Mouse (Mus musculus) forebrain, postnatal 0 days (tissue): ENCODE measurements around the gene Siva1. TPM values are rescaled to one million over a fixed set of nuclear protein-coding genes. Genes with fewer than 3 reads are reported as not detected.

Experiments used
- ATAC-seq: fragments of 200-750 bp; cut with Nextera tagmentation; 2 replicates; pipeline ENCODE4 v1.8.0; 2017; ENCODE audit warnings: mild to moderate bottlenecking, moderate library complexity
- DNase-seq: peaks from one replicate; pipeline ENCODE4 v3.0.0-alpha.2; 2015
- H3K27ac ChIP-seq: fragments of 300-500 bp; sonication (generic); 2 replicates; pipeline ENCODE4 v1.5.1; 2014; ENCODE audit warnings: low read depth, mild to moderate bottlenecking, antibody characterized with exemption, low read length, moderate library complexity, mixed read lengths
- H3K27me3 ChIP-seq: fragments of 300-500 bp; sonication (generic); 2 replicates; pipeline ENCODE4 v1.6.1; 2014; ENCODE audit warnings: mild to moderate bottlenecking, low read length, mixed read lengths; ENCODE audit not compliant: insufficient read depth
- H3K36me3 ChIP-seq: fragments of 300-500 bp; sonication (generic); 2 replicates; pipeline ENCODE4 v1.6.1; 2014; ENCODE audit warnings: mild to moderate bottlenecking, moderate library complexity; ENCODE audit not compliant: insufficient read depth
- H3K4me1 ChIP-seq: fragments of 300-500 bp; sonication (generic); 2 replicates; pipeline ENCODE4 v1.6.1; 2014; ENCODE audit warnings: antibody characterized with exemption; ENCODE audit not compliant: insufficient read depth
- H3K4me2 ChIP-seq: fragments of 300-500 bp; sonication (generic); 2 replicates; pipeline ENCODE4 v1.6.1; 2014; ENCODE audit warnings: low read depth, mild to moderate bottlenecking, moderate library complexity
- H3K4me3 ChIP-seq: fragments of 300-500 bp; sonication (generic); 2 replicates; pipeline ENCODE4 v1.5.1; 2014; ENCODE audit warnings: low read depth, low read length, mixed read lengths
- H3K9ac ChIP-seq: fragments of 300-500 bp; sonication (generic); 2 replicates; pipeline ENCODE4 v1.6.1; 2014; ENCODE audit warnings: mild to moderate bottlenecking
- H3K9me3 ChIP-seq: fragments of 300-500 bp; sonication (generic); 2 replicates; pipeline ENCODE4 v1.6.1; 2016; ENCODE audit warnings: low read length
- CTCF ChIP-seq: sonication (generic); IDR thresholded peaks from 2 replicates; pipeline ENCODE4 v1.5.1; 2016; ENCODE audit warnings: antibody characterized with exemption, control low read depth, low read depth
- WGBS: fragments of 180-500 bp; shearing (Covaris S2); extraction: QIAGEN DNeasy Blood & Tissue Kit; methylation state at CpG from one replicate; pipeline ENCODE4 v1.1.7; 2014; 5-methylcytosine and 5-hydroxymethylcytosine counted together
- polyA plus RNA-seq: library from polyadenylated mRNA; unstranded; fragments of >200 nt; fragmentation: Nextera tagmentation; extraction: Ambion mirVana; gene quantifications from 2 replicates; pipeline ENCODE4 v1.2.1, GENCODE M21; 2015
- total RNA-seq: library from RNA; depleted of rRNA; stranded (reverse); fragments of >200 nt; gene quantifications from 2 replicates; pipeline ENCODE4 v1.2.3, GENCODE M21; 2014

The Siva1 gene
- total and polyA plus RNA-seq, 2 experiments from 2014 or later, result 28.0 to 50.5 TPM

- no peaks in the 10 kb centered on the region for H3K36me3 ChIP-seq
- no peaks in the 10 kb centered on the region for H3K9me3 ChIP-seq
- TF ChIP-seq CTCF, result peak; percentile 34; the same call in 1 of the 2 replicates
- H3K27ac ChIP-seq, result no peak overlapping the region
- peaks cover 11% of the 10 kb centered on the region for H3K4me1 ChIP-seq
- peaks cover 21% of the 10 kb centered on the region for H3K27me3 ChIP-seq
- H3K4me3 ChIP-seq, result peak overlapping the region; percentile 49
- no peak overlapping the region for H3K9ac ChIP-seq
- 19% methylated on average over 19 of the region's 19 CpGs for WGBS
- ATAC-seq, result no peak
- H3K4me2 ChIP-seq, result peak overlapping the region; percentile 94
- no peak for DNase-seq
These were observed 33.6 kb downstream of the Siva1 start for GRCm38 (mm10) chr12:112677943-112678554.

GRCm38 (mm10) chr12:112678555-112679026 lies 34.1 kb downstream of the Siva1 start, which contains the start of gene Zbtb42:
Zbtb42 (plus strand) TSS chr12:112678828.
- no peaks in the 10 kb centered on the region for H3K9me3 ChIP-seq
- peak within 1 kb of the TSS; percentile 51 for H3K9ac ChIP-seq
- H3K36me3 ChIP-seq, result no peaks in the 10 kb centered on the region
- H3K27ac ChIP-seq, result no peak within 1 kb of the TSS
- H3K4me3 ChIP-seq, result peak within 1 kb of the TSS; percentile 49
- H3K27me3 ChIP-seq, result peaks cover 21% of the 10 kb centered on the region
- no peak; the same call in 1 of the 2 replicates for TF ChIP-seq CTCF
- peak within 1 kb of the TSS; percentile 94 for H3K4me2 ChIP-seq
- H3K4me1 ChIP-seq, result peaks cover 10% of the 10 kb centered on the region; the same call in 1 of the 2 replicates
- ATAC-seq (0 out of 2 replicates have a peak, but pooled peaks have one; percentile 5), DNase-seq (no peak)
- WGBS, result under 1% methylated on average over 54 of the region's 60 CpGs

- DNase-seq (peak; percentile 35), ATAC-seq (peak; percentile 56)
- H3K36me3 ChIP-seq, result no peaks in the 10 kb centered on the region
- TF ChIP-seq CTCF, result peak; percentile 28; the same call in 1 of the 2 replicates
- peak overlapping the region; percentile 51 for H3K9ac ChIP-seq
- H3K4me1 ChIP-seq, result peaks cover 9% of the 10 kb centered on the region; the same call in 1 of the 2 replicates
- H3K27ac ChIP-seq, result no peak overlapping the region
- H3K4me2 ChIP-seq, result peak overlapping the region; percentile 94
- H3K27me3 ChIP-seq, result peaks cover 21% of the 10 kb centered on the region
- H3K9me3 ChIP-seq, result no peaks in the 10 kb centered on the region
- WGBS, result 5% methylated on average over 72 of the region's 87 CpGs
- H3K4me3 ChIP-seq, result peak overlapping the region; percentile 49
These were observed 34.8 kb downstream of the Siva1 start for GRCm38 (mm10) chr12:112679027-112679996.

- DNase-seq (no peak), ATAC-seq (peak; percentile 23; the same call in 1 of the 2 replicates)
- no peaks in the 10 kb centered on the region for H3K4me1 ChIP-seq
- no peak overlapping the region for H3K4me3 ChIP-seq
- no peaks in the 10 kb centered on the region for H3K36me3 ChIP-seq
- no peak overlapping the region for H3K27ac ChIP-seq
- 36% methylated on average over 7 of the region's 7 CpGs for WGBS
- peaks cover 15% of the 10 kb centered on the region for H3K27me3 ChIP-seq
- TF ChIP-seq CTCF, result no peak
- no peak overlapping the region for H3K9ac ChIP-seq
- no peak overlapping the region for H3K4me2 ChIP-seq
- 0 out of 2 replicates have a peak, but pooled peaks cover 3% of the 10 kb centered on the region for H3K9me3 ChIP-seq
These were observed 38.9 kb downstream of the Siva1 start for GRCm38 (mm10) chr12:112683351-112683750.

- DNase-seq, result no peak
- H3K4me3 ChIP-seq, result no peak overlapping the region
- H3K4me1 ChIP-seq, result peaks cover 7% of the 10 kb centered on the region
- no peaks in the 10 kb centered on the region for H3K27me3 ChIP-seq
- H3K9ac ChIP-seq, result no peak overlapping the region
- no peak for ATAC-seq
- H3K27ac ChIP-seq, result no peak overlapping the region
- 0 out of 2 replicates have a peak, but pooled peaks cover 3% of the 10 kb centered on the region for H3K9me3 ChIP-seq
- WGBS, result 84% methylated on average over 15 of the region's 15 CpGs
- H3K36me3 ChIP-seq, result no peaks in the 10 kb centered on the region
- H3K4me2 ChIP-seq, result no peak overlapping the region
- no peak for TF ChIP-seq CTCF
These were observed 44.0 kb downstream of the Siva1 start for GRCm38 (mm10) chr12:112688458-112688857.

GRCm38 (mm10) chr12:112693185-112694126 lies 49.0 kb downstream of the Siva1 start:
- Histone ChIP-seq H3K9me3 (no peaks in the 10 kb centered on the region), H3K36me3 (no peaks in the 10 kb centered on the region), H3K4me3 (peak overlapping the region; percentile 53), H3K27ac (peak overlapping the region; percentile 89), H3K4me1 (peaks cover 10% of the 10 kb centered on the region), H3K4me2 (peak overlapping the region; percentile 65), H3K27me3 (no peaks in the 10 kb centered on the region), H3K9ac (peak overlapping the region; percentile 72)
- peak; percentile 98 for DNase-seq
- ATAC-seq, result peak; percentile 96
- TF ChIP-seq CTCF, result no peak
- WGBS, result 3% methylated on average over 54 of the region's 54 CpGs
